Mouse (Mus musculus) activated CD4-positive, CD25-positive, alpha-beta regulatory T cell, adult 4 months (primary cell): Measurements from ENCODE around the gene Ccnc. TPM values are rescaled to one million over a fixed set of nuclear protein-coding genes. Genes with fewer than 3 reads are reported as not detected.

Experiments used
- ATAC-seq: one replicate; pipeline ENCODE4 v1.8.0; 2017
- polyA plus RNA-seq, 2 experiments: library from polyadenylated mRNA; unstranded; fragments of 100-300 nt; shearing (Covaris generic); gene quantifications; one replicate each; pipeline ENCODE4 v1.2.1; 2017

Ccnc gene
- polyA plus RNA-seq, 2 experiments from 2014 or later = 40.3 to 44.3 TPM

DNA sequence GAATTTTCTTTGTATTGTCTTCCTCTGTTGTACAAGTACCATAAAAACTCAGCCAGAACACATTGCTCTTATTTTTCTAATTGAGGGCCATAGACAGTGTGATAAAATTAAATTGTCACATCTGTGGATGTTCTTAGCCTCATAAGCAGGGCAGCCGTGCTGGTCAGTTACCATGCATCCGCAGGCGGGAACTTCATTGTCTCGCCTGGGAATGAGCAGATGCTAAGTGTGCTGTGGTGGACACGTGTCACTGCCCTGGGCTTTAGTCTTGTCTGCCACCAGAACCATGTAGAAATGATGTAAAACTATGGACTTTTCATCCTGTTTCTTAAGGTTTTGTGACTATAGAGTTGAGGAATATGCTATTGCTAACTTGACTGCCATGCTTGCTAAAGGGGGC lies 79.7 kb downstream of the Ccnc start:
- ATAC-seq = no peak

Other genes with a start within 250 kb of the Ccnc start
- gene Prdm13, start 41.7 kb upstream of the Ccnc start, polyA plus RNA-seq = not detected
- 10 to 100 TPM; 19.4 to 22.1 TPM for gene Usp45, start 39.5 kb downstream of the Ccnc start, polyA plus RNA-seq
- 10 to 100 TPM; 28.5 to 35.8 TPM for gene Tstd3, start 39.5 kb downstream of the Ccnc start, polyA plus RNA-seq
- 100 to 1,000 TPM; 164 to 219 TPM for gene Pnisr, start 119.9 kb downstream of the Ccnc start, polyA plus RNA-seq
- 10 to 100 TPM; 13.4 to 14.4 TPM for gene Coq3, start 152.0 kb downstream of the Ccnc start, polyA plus RNA-seq
- not detected for gene Faxc, start 203.6 kb downstream of the Ccnc start, polyA plus RNA-seq